Mouse (Mus musculus): ENCODE data around the gene Pde4c. TPM values are rescaled to one million over a fixed set of nuclear protein-coding genes. Genes with fewer than 3 reads are reported as not detected.

Gene Pde4c
- total and polyA plus RNA-seq, 2 experiments = 10.6 to 28.0 TPM

DNA sequence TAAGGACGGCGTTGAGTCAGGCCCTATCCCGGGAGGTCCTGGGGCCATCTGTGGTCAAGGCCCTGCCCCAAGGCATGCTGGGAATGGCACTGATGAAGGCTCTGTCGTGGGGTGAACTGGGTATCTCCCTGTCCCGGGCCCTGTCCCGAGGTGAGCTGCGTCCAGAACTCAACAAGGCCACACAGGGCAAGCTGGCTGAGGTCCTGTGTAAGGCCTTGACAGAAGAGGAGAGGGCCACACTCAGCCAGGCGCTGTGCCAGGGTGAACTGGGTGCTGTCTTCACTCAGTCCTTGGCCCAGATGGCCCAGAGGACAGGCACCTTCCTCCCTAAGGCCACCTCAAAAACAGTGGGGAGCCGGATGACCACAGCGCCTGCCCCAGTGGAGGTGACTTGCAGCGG lies 12.5 kb upstream of the Pde4c start:
- TF ChIP-seq POLR2A (IDR thresholded peaks at IDR 0.05; ENCODE audit: extremely low read depth, insufficient read depth, low read length) (no peak), CTCF (IDR thresholded peaks at IDR 0.05; ENCODE audit: low read depth, low read length) (no peak)
- 74% methylated on average over 11 of the region's 11 CpGs for WGBS
- DNase-seq (ENCODE audit: extremely low read depth, low read depth, low spot score) = no peak

GRCm38 (mm10) chr8:70713991-70714390 lies 9.5 kb upstream of the Pde4c start:
- Histone ChIP-seq H3K4me1 (ENCODE audit: control insufficient read depth, insufficient read depth, low read length) (no peaks in the 10 kb centered on the region), H3K9ac (ENCODE audit: low read depth, low read length) (no peak overlapping the region), H3K36me3 (ENCODE audit: control insufficient read depth, insufficient read depth, low read length) (no peaks in the 10 kb centered on the region), H3K79me2 (ENCODE audit: control insufficient read depth, insufficient read depth, low read length) (no peaks in the 10 kb centered on the region), H3K27ac (replicated peaks; ENCODE audit: insufficient read depth, low read depth, low read length) (no peak overlapping the region), H3K4me3 (ENCODE audit: insufficient read depth, low read depth, low read length) (no peak overlapping the region), H3K27me3 (ENCODE audit: control insufficient read depth, insufficient read depth, low read length) (no peaks in the 10 kb centered on the region)
- WGBS = 85% methylated on average over 7 of the region's 7 CpGs
- TF ChIP-seq CTCF (IDR thresholded peaks at IDR 0.05; ENCODE audit: low read depth, low read length) = no peak
- TF ChIP-seq POLR2A (IDR thresholded peaks at IDR 0.05; ENCODE audit: extremely low read depth, insufficient read depth, low read length) = no peak
- no peak for DNase-seq (ENCODE audit: extremely low read depth, low read depth, low spot score)

More for the DNA sequence above, 12.5 kb upstream of the Pde4c start:
- H3K27ac ChIP-seq (replicated peaks; ENCODE audit: insufficient read depth, low read depth, low read length) = no peak overlapping the region
- no peak overlapping the region for H3K9ac ChIP-seq (ENCODE audit: low read depth, low read length)
- no peaks in the 10 kb centered on the region for H3K36me3 ChIP-seq (ENCODE audit: control insufficient read depth, insufficient read depth, low read length)
- H3K4me3 ChIP-seq (ENCODE audit: insufficient read depth, low read depth, low read length) = no peak overlapping the region
- H3K4me1 ChIP-seq (ENCODE audit: control insufficient read depth, insufficient read depth, low read length) = no peaks in the 10 kb centered on the region
- no peaks in the 10 kb centered on the region for H3K79me2 ChIP-seq (ENCODE audit: control insufficient read depth, insufficient read depth, low read length)
- H3K27me3 ChIP-seq (ENCODE audit: control insufficient read depth, insufficient read depth, low read length) = no peaks in the 10 kb centered on the region

DNA sequence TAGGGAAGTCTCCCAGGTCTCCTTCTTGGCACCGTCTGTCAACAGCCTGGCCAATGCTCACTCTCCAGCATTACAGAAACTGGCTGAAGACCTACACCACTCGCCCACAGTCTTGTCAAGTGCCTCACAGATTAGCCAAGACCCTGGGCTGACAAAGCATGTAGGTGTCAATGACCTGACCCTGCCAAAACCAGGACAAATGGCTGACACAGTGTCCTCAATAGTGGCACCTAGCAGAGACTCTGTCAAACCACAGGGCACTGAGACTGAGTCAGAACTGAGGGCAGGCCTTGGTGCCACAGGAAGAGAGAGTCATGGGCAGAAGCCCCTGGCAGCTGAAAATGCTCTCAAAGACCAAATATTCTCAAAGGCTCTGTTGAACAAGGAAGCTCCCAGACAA lies 8.4 kb upstream of the Pde4c start:
- 52% methylated on average over 2 of the region's 2 CpGs for WGBS
- TF ChIP-seq CTCF (IDR thresholded peaks at IDR 0.05; ENCODE audit: low read depth, low read length) (no peak), POLR2A (IDR thresholded peaks at IDR 0.05; ENCODE audit: extremely low read depth, insufficient read depth, low read length) (no peak)
- peaks cover 4% of the 10 kb centered on the region for H3K4me1 ChIP-seq (ENCODE audit: control insufficient read depth, insufficient read depth, low read length)

DNA sequence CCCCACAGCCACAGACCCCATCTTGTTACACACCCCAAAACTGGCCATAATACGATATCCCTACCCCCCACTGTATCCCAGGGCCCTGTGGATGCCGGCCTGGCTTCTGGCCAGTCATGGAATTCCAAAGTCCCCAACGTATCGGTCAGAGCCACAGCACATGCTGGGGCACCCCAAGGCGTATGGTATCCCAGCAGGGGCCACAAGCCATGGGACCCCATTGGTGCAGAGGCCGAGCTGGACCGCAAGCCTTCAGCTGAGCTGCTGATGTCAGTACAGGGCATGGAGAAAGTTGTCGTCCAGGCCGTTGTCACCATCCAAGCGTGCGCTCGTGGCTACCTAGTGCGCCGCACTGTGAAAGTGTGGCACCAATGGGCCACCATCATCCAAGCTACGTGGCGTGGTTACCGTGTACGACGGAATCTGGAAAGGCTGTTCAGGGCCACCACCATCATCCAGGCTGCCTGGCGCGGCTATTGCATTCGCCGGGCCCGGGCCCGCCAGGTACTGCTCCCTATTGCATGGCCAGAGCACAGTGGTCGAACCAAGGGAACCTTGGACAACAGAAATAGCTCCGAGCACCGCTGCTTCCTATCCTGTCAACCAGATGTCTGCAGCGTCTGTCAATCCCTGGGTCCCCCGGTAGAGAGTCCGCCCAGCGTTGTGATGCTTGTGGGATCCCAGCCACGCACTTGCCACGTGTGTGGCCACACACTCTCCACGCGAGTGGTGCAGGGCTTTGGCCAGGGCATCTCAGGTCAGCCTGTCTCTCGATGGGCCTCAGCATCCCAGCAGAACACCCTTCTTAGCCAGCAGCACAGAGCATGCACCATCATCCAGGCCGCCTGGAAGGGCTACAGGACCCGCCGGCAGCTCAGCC lies 6.8 kb upstream of the Pde4c start:
- no peak overlapping the region for H3K4me3 ChIP-seq (ENCODE audit: insufficient read depth, low read depth, low read length)
- H3K9ac ChIP-seq (ENCODE audit: low read depth, low read length) = no peak overlapping the region
- H3K79me2 ChIP-seq (ENCODE audit: control insufficient read depth, insufficient read depth, low read length) = peaks cover 3% of the 10 kb centered on the region; the same call in 1 of the 2 replicates
- WGBS = 75% methylated on average over 40 of the region's 40 CpGs
- no peak for DNase-seq (ENCODE audit: extremely low read depth, low read depth, low spot score)
- H3K27ac ChIP-seq (replicated peaks; ENCODE audit: insufficient read depth, low read depth, low read length) = no peak overlapping the region
- H3K27me3 ChIP-seq (ENCODE audit: control insufficient read depth, insufficient read depth, low read length) = no peaks in the 10 kb centered on the region
- H3K36me3 ChIP-seq (ENCODE audit: control insufficient read depth, insufficient read depth, low read length) = no peaks in the 10 kb centered on the region
- peaks cover 12% of the 10 kb centered on the region for H3K4me1 ChIP-seq (ENCODE audit: control insufficient read depth, insufficient read depth, low read length)
- TF ChIP-seq CTCF (IDR thresholded peaks at IDR 0.05; ENCODE audit: low read depth, low read length) (no peak), POLR2A (IDR thresholded peaks at IDR 0.05; ENCODE audit: extremely low read depth, insufficient read depth, low read length) (0 out of 2 replicates have a peak, but pooled peaks have one; percentile 24)

More for the DNA sequence above, 8.4 kb upstream of the Pde4c start:
- H3K79me2 ChIP-seq (ENCODE audit: control insufficient read depth, insufficient read depth, low read length) = no peaks in the 10 kb centered on the region
- H3K9ac ChIP-seq (ENCODE audit: low read depth, low read length) = no peak overlapping the region
- H3K27ac ChIP-seq (replicated peaks; ENCODE audit: insufficient read depth, low read depth, low read length) = no peak overlapping the region
- no peaks in the 10 kb centered on the region for H3K27me3 ChIP-seq (ENCODE audit: control insufficient read depth, insufficient read depth, low read length)
- no peaks in the 10 kb centered on the region for H3K36me3 ChIP-seq (ENCODE audit: control insufficient read depth, insufficient read depth, low read length)
- H3K4me3 ChIP-seq (ENCODE audit: insufficient read depth, low read depth, low read length) = no peak overlapping the region
- no peak for DNase-seq (ENCODE audit: extremely low read depth, low read depth, low spot score)

DNA sequence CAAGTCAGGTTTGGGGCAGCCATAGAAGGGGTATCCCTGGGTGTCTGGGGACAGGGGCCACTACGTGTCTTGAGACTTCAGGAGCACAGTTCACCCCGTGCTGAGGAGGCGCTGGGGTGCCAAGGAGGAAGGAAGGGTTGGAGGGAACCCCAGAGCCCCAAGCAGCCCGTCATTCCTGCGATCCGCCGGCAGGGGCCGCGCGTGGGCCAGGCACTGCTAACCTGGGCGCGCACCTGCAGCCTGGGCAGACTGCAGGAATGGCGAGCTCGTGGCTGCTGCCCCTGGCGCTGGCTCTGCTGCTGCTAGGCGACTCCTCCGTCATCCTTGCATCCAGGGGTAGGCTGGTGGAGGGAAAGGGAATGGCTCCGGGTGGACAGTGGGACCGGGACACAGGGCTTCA lies 5.2 kb upstream of the Pde4c start, which contains the start of gene Gm3336:
Gm3336 (plus strand) TSS at position 247 of the 400 bp plus-strand sequence.
- Histone ChIP-seq H3K27me3 (ENCODE audit: control insufficient read depth, insufficient read depth, low read length) (no peaks in the 10 kb centered on the region), H3K9ac (ENCODE audit: low read depth, low read length) (peak within 1 kb of the TSS; percentile 40), H3K36me3 (ENCODE audit: control insufficient read depth, insufficient read depth, low read length) (no peaks in the 10 kb centered on the region), H3K79me2 (ENCODE audit: control insufficient read depth, insufficient read depth, low read length) (peaks cover 9% of the 10 kb centered on the region; the same call in 1 of the 2 replicates), H3K4me1 (ENCODE audit: control insufficient read depth, insufficient read depth, low read length) (peaks cover 16% of the 10 kb centered on the region), H3K27ac (replicated peaks; ENCODE audit: insufficient read depth, low read depth, low read length) (no peak within 1 kb of the TSS), H3K4me3 (ENCODE audit: insufficient read depth, low read depth, low read length) (no peak within 1 kb of the TSS)
- TF ChIP-seq POLR2A (IDR thresholded peaks at IDR 0.05; ENCODE audit: extremely low read depth, insufficient read depth, low read length) = peak; percentile 51; the same call in 1 of the 2 replicates
- peak; percentile 90 for TF ChIP-seq CTCF (IDR thresholded peaks at IDR 0.05; ENCODE audit: low read depth, low read length)
- 4% methylated on average over 19 of the region's 19 CpGs for WGBS
- DNase-seq (ENCODE audit: extremely low read depth, low read depth, low spot score) = no peak
